Mouse (Mus musculus) midbrain, embryonic 12.5 days (tissue): ENCODE data around the gene Clasp2. TPM values are rescaled to one million over a fixed set of nuclear protein-coding genes. Genes with fewer than 3 reads are reported as not detected.
A peak's percentile ranks its signal among the peaks of the same experiment; 100 is the strongest.
"Not testable (repeated sequence)": the region's sequence is repeated elsewhere in the genome, so short reads cannot be mapped to it uniquely, and the experiment has no call there.

Experiments
- ATAC-seq: fragments of 200-750 bp; cut with Nextera tagmentation; 2 replicates; pipeline ENCODE4 v1.8.0; 2017; ENCODE audit warnings: low read depth, moderate TSS enrichment, moderate library complexity; ENCODE audit not compliant: low FRiP score
- H3K27ac ChIP-seq: fragments of 300-500 bp; sonication (generic); replicated peaks from 2 replicates; pipeline ENCODE4 v1.5.1; 2016; ENCODE audit warnings: mild to moderate bottlenecking
- H3K27me3 ChIP-seq: fragments of 300-500 bp; sonication (generic); 2 replicates; pipeline ENCODE4 v1.6.1; 2016; ENCODE audit warnings: mild to moderate bottlenecking
- H3K36me3 ChIP-seq: fragments of 300-500 bp; sonication (generic); 2 replicates; pipeline ENCODE4 v1.6.1; 2016
- H3K4me1 ChIP-seq: fragments of 300-500 bp; sonication (generic); 2 replicates; pipeline ENCODE4 v1.6.1; 2016
- H3K4me2 ChIP-seq: fragments of 300-500 bp; sonication (generic); replicated peaks from 2 replicates; pipeline ENCODE4 v1.6.1; 2016; ENCODE audit warnings: mild to moderate bottlenecking, moderate library complexity
- H3K4me3 ChIP-seq: fragments of 300-500 bp; sonication (generic); 2 replicates; pipeline ENCODE4 v1.5.1; 2016; ENCODE audit warnings: mild to moderate bottlenecking
- H3K9ac ChIP-seq: fragments of 300-500 bp; sonication (generic); replicated peaks from 2 replicates; pipeline ENCODE4 v1.6.1; 2016; ENCODE audit warnings: mild to moderate bottlenecking, moderate library complexity
- H3K9me3 ChIP-seq: fragments of 300-500 bp; sonication (generic); 2 replicates; pipeline ENCODE4 v1.6.1; 2016; ENCODE audit warnings: mild to moderate bottlenecking
- WGBS: fragments of 180-500 bp; shearing (Covaris S2); methylation state at CpG from one replicate; pipeline ENCODE4 v1.1.7; 2016; 5-methylcytosine and 5-hydroxymethylcytosine counted together
- polyA plus RNA-seq: library from polyadenylated mRNA; unstranded; fragments of >200 nt; fragmentation: Nextera tagmentation; extraction: Ambion mirVana; gene quantifications from 2 replicates; pipeline ENCODE4 v1.2.1, GENCODE M21; 2016

The Clasp2 gene
- polyA plus RNA-seq, 1 experiment from 2014 or later, result 78.8 TPM

GRCm38 (mm10) chr9:113762389-113762788 is 21.1 kb downstream of the Clasp2 start:
- Histone ChIP-seq H3K27ac (no peak overlapping the region), H3K9ac (no peak overlapping the region), H3K9me3 (no peaks in the 10 kb centered on the region), H3K36me3 (peaks cover 12% of the 10 kb centered on the region; the same call in 1 of the 2 replicates), H3K4me3 (no peak overlapping the region), H3K4me2 (no peak overlapping the region), H3K4me1 (no peaks in the 10 kb centered on the region), H3K27me3 (no peaks in the 10 kb centered on the region)
- ATAC-seq, result no peak
- 92% methylated on average over 6 of the region's 6 CpGs for WGBS

GRCm38 (mm10) chr9:113763123-113763522 is 21.9 kb downstream of the Clasp2 start:
- H3K4me3 ChIP-seq, result no peak overlapping the region
- no peaks in the 10 kb centered on the region for H3K9me3 ChIP-seq
- no peaks in the 10 kb centered on the region for H3K27me3 ChIP-seq
- peaks cover 12% of the 10 kb centered on the region; the same call in 1 of the 2 replicates for H3K36me3 ChIP-seq
- H3K4me2 ChIP-seq, result no peak overlapping the region
- ATAC-seq, result no peak
- no peak overlapping the region for H3K27ac ChIP-seq
- no peaks in the 10 kb centered on the region for H3K4me1 ChIP-seq
- H3K9ac ChIP-seq, result no peak overlapping the region
- WGBS, result 100% methylated on average over 3 of the region's 4 CpGs

GRCm38 (mm10) chr9:113770640-113771039 is 29.4 kb downstream of the Clasp2 start:
- no peak for ATAC-seq
- WGBS, result 83% methylated on average over 4 of the region's 4 CpGs
- 0 out of 2 replicates have a peak, but pooled peaks cover 3% of the 10 kb centered on the region for H3K36me3 ChIP-seq
- H3K9me3 ChIP-seq, result no peaks in the 10 kb centered on the region
- H3K4me2 ChIP-seq, result no peak overlapping the region
- H3K27me3 ChIP-seq, result no peaks in the 10 kb centered on the region
- no peak overlapping the region for H3K27ac ChIP-seq
- H3K4me1 ChIP-seq, result no peaks in the 10 kb centered on the region
- no peak overlapping the region for H3K9ac ChIP-seq
- H3K4me3 ChIP-seq, result no peak overlapping the region

GRCm38 (mm10) chr9:113780863-113781262 is 39.6 kb downstream of the Clasp2 start:
- Histone ChIP-seq H3K36me3 (no peaks in the 10 kb centered on the region), H3K9ac (no peak overlapping the region), H3K9me3 (no peaks in the 10 kb centered on the region), H3K27me3 (no peaks in the 10 kb centered on the region), H3K4me3 (no peak overlapping the region), H3K4me2 (no peak overlapping the region), H3K27ac (no peak overlapping the region), H3K4me1 (peaks cover 9% of the 10 kb centered on the region; the same call in 1 of the 2 replicates)
- 87% methylated on average over 3 of the region's 3 CpGs for WGBS
- no peak for ATAC-seq

GRCm38 (mm10) chr9:113782362-113783005 is 41.2 kb downstream of the Clasp2 start:
- 0 out of 2 replicates have a peak, but pooled peaks have one; percentile 41 for ATAC-seq
- WGBS, result 56% methylated on average over 4 of the region's 4 CpGs
- no peak overlapping the region for H3K4me2 ChIP-seq
- peaks cover 9% of the 10 kb centered on the region; the same call in 1 of the 2 replicates for H3K4me1 ChIP-seq
- H3K9ac ChIP-seq, result no peak overlapping the region
- no peaks in the 10 kb centered on the region for H3K36me3 ChIP-seq
- H3K4me3 ChIP-seq, result no peak overlapping the region
- H3K27me3 ChIP-seq, result no peaks in the 10 kb centered on the region
- H3K27ac ChIP-seq, result 0 out of 2 replicates have a peak overlapping the region, but pooled peaks have one; percentile 26
- no peaks in the 10 kb centered on the region for H3K9me3 ChIP-seq

GRCm38 (mm10) chr9:113783674-113784073 is 42.4 kb downstream of the Clasp2 start:
- Histone ChIP-seq H3K4me3 (no peak overlapping the region), H3K27ac (no peak overlapping the region), H3K4me1 (peaks cover 9% of the 10 kb centered on the region; the same call in 1 of the 2 replicates), H3K36me3 (no peaks in the 10 kb centered on the region), H3K9me3 (no peaks in the 10 kb centered on the region), H3K4me2 (no peak overlapping the region), H3K9ac (no peak overlapping the region), H3K27me3 (no peaks in the 10 kb centered on the region)
- 74% methylated on average over 5 of the region's 5 CpGs for WGBS
- ATAC-seq, result no peak

GRCm38 (mm10) chr9:113789283-113789682 is 48.0 kb downstream of the Clasp2 start:
- not testable (repeated sequence) for ATAC-seq, H3K36me3 ChIP-seq, H3K4me3 ChIP-seq, H3K27me3 ChIP-seq, H3K4me2 ChIP-seq, H3K27ac ChIP-seq, H3K9ac ChIP-seq, H3K9me3 ChIP-seq
- 62% methylated on average over 4 of the region's 6 CpGs for WGBS
- H3K4me1 ChIP-seq, result peaks cover 17% of the 10 kb centered on the region

- Histone ChIP-seq H3K9ac (peak overlapping the region; percentile 41), H3K9me3 (no peaks in the 10 kb centered on the region), H3K4me2 (peak overlapping the region; percentile 61), H3K27ac (peak overlapping the region; percentile 94), H3K36me3 (no peaks in the 10 kb centered on the region), H3K4me3 (peak overlapping the region; percentile 47), H3K4me1 (peaks cover 20% of the 10 kb centered on the region), H3K27me3 (no peaks in the 10 kb centered on the region)
- peak; percentile 96 for ATAC-seq
- WGBS, result 2% methylated on average over 17 of the region's 17 CpGs
Measured at GRCm38 (mm10) chr9:113792651-113793512, 51.6 kb downstream of the Clasp2 start.

- Histone ChIP-seq H3K4me2 (peak overlapping the region; percentile 61), H3K27me3 (no peaks in the 10 kb centered on the region), H3K9ac (peak overlapping the region; percentile 41), H3K27ac (peak overlapping the region; percentile 94), H3K36me3 (no peaks in the 10 kb centered on the region), H3K9me3 (no peaks in the 10 kb centered on the region), H3K4me1 (peaks cover 20% of the 10 kb centered on the region), H3K4me3 (peak overlapping the region; percentile 47)
- no peak for ATAC-seq
- 29% methylated on average over 3 of the region's 3 CpGs for WGBS
Measured at GRCm38 (mm10) chr9:113793513-113793905, 52.2 kb downstream of the Clasp2 start.

GRCm38 (mm10) chr9:113793966-113794365 is 52.7 kb downstream of the Clasp2 start:
- H3K4me2 ChIP-seq, result peak overlapping the region; percentile 61
- peak overlapping the region; percentile 42; the same call in 1 of the 2 replicates for H3K27ac ChIP-seq
- H3K9ac ChIP-seq, result 0 out of 2 replicates have a peak overlapping the region, but pooled peaks have one; percentile 20

GRCm38 (mm10) chr9:113797206-113797605 is 55.9 kb downstream of the Clasp2 start:
- ATAC-seq, result no peak
- H3K4me3 ChIP-seq, result no peak overlapping the region
- no peak overlapping the region for H3K9ac ChIP-seq
- no peaks in the 10 kb centered on the region for H3K27me3 ChIP-seq
- 87% methylated on average over 5 of the region's 5 CpGs for WGBS
- H3K9me3 ChIP-seq, result no peaks in the 10 kb centered on the region
- H3K4me2 ChIP-seq, result no peak overlapping the region
- H3K4me1 ChIP-seq, result peaks cover 13% of the 10 kb centered on the region
- H3K27ac ChIP-seq, result no peak overlapping the region
- H3K36me3 ChIP-seq, result no peaks in the 10 kb centered on the region

More at GRCm38 (mm10) chr9:113793966-113794365, 52.7 kb downstream of the Clasp2 start:
- 79% methylated on average over 2 of the region's 2 CpGs for WGBS
- Histone ChIP-seq H3K9me3 (no peaks in the 10 kb centered on the region), H3K36me3 (no peaks in the 10 kb centered on the region), H3K4me3 (peak overlapping the region; percentile 47), H3K4me1 (peaks cover 20% of the 10 kb centered on the region), H3K27me3 (no peaks in the 10 kb centered on the region)
- no peak for ATAC-seq

GRCm38 (mm10) chr9:113800671-113801070 is 59.4 kb downstream of the Clasp2 start:
- Histone ChIP-seq H3K27ac (no peak overlapping the region), H3K4me2 (no peak overlapping the region), H3K4me1 (peaks cover 3% of the 10 kb centered on the region; the same call in 1 of the 2 replicates), H3K9ac (no peak overlapping the region), H3K9me3 (no peaks in the 10 kb centered on the region), H3K4me3 (no peak overlapping the region), H3K27me3 (no peaks in the 10 kb centered on the region), H3K36me3 (no peaks in the 10 kb centered on the region)
- no peak for ATAC-seq
- 94% methylated on average over 3 of the region's 3 CpGs for WGBS
